Mouse (Mus musculus): ENCODE results near the gene Fam3b. TPM values are rescaled to one million over a fixed set of nuclear protein-coding genes. Genes with fewer than 3 reads are reported as not detected.

The Fam3b gene
- polyA plus RNA-seq, 1 experiment from 2014 or later, result not detected

DNA sequence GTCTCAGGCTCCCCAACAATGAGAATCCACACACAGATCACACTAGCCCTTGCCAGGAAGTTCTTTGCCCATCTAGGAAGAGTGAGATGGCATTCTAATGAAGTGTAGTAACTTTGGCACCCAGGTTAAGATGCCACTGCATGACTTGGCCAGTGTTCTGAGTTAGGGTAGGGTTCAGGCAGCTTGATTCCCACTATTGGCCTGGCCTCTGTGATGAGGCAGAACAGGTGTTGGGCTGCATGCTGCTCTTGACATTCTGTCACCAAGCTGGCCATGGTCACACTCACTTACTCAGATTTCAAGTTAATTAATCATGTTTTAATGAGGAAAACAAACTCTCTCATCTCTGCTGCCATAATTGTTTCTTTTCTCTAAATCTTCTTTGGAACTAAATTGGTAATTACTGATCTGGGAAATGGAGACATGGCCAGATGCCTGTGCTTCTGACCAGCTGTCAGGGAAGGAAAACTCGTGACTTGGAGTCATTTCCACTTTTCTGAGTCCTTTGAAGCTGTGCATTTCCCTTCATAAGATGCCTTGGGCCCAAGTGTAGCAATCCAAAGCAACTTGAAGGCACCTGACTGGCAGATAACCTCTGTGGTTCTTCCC lies 77.1 kb downstream of the Fam3b start:
- Histone ChIP-seq H3K27ac (no peak overlapping the region), H3K36me3 (no peaks in the 10 kb centered on the region), H3K9ac (no peak overlapping the region), H3K9me3 (no peaks in the 10 kb centered on the region), H3K4me2 (no peak overlapping the region), H3K4me1 (replicated peaks) (no peaks in the 10 kb centered on the region), H3K4me3 (no peak overlapping the region), H3K27me3 (no peaks in the 10 kb centered on the region)
- no peak for ATAC-seq (ENCODE audit: low FRiP score)
- WGBS, result 40% methylated on average over 1 of the region's 1 CpGs

DNA sequence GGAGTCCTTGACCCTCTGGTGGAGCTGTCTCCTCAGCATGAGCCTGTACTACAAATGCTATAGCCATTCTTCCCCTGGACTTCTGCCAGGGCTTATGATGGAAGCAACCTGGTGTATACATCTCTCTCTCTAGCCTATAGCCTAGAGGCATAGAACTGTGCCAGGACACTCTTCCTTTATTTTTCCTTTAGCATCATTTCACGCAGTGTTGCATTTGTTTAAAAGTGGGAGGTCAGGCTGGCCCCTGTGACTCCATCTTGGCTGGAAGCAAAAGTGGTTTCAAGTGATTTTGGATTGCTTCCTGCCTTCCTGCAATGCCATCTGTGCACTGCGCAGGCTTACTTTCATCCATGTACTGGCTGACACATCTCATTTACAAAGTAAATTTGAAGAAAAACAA lies 80.4 kb downstream of the Fam3b start:
- Histone ChIP-seq H3K27me3 (no peaks in the 10 kb centered on the region), H3K9me3 (no peaks in the 10 kb centered on the region), H3K9ac (no peak overlapping the region), H3K4me1 (replicated peaks) (no peaks in the 10 kb centered on the region), H3K27ac (no peak overlapping the region), H3K4me2 (no peak overlapping the region), H3K4me3 (no peak overlapping the region), H3K36me3 (no peaks in the 10 kb centered on the region)
- 92% methylated on average over 2 of the region's 2 CpGs for WGBS
- ATAC-seq (ENCODE audit: low FRiP score), result no peak

DNA sequence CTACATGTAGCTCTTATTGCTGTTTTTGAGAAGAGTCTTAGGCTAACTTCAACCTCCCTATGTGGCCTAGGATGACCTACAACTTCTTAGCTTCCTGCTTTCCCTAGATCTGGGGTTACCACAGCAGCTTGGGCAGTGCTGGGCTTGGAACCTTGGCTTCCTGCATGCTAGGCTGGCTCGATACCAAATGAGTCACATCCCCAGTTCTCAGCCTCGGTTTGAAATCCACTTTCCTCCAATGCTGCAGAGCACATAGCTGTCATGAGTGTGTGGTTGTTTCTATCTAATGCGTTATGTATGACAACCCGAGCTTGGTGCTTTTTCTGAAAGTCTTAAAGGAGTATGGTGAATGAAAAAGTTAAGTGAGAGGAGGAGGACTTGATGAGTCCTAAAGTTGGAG lies 83.3 kb downstream of the Fam3b start:
- H3K27ac ChIP-seq, result no peak overlapping the region
- 90% methylated on average over 4 of the region's 4 CpGs for WGBS
- no peak for ATAC-seq (ENCODE audit: low FRiP score)
- H3K9ac ChIP-seq, result no peak overlapping the region
- no peaks in the 10 kb centered on the region for H3K4me1 ChIP-seq (replicated peaks)
- H3K9me3 ChIP-seq, result no peaks in the 10 kb centered on the region
- no peaks in the 10 kb centered on the region for H3K27me3 ChIP-seq
- H3K4me2 ChIP-seq, result no peak overlapping the region
- H3K36me3 ChIP-seq, result no peaks in the 10 kb centered on the region
- H3K4me3 ChIP-seq, result no peak overlapping the region

DNA sequence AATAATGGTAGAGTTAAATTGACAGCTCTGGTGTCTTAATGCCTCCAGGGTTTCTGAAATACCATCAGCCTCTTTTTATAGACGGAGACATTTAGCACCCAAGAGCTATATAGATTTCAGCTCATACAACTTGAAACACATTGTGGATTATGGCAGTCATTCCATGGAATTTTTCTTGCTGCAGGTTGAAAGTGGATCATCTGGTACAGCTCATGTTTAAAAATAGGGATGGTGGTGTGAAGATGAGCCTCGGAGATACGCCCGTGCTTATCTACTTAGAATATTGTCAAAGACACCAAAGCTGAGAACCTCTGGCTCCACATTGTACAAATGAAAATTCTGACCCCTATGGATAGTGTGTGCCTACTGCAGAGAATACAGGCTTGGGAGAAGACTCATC lies 84.5 kb downstream of the Fam3b start:
- Histone ChIP-seq H3K9me3 (no peaks in the 10 kb centered on the region), H3K4me2 (no peak overlapping the region), H3K36me3 (no peaks in the 10 kb centered on the region), H3K4me1 (replicated peaks) (no peaks in the 10 kb centered on the region), H3K9ac (no peak overlapping the region), H3K27ac (no peak overlapping the region), H3K27me3 (no peaks in the 10 kb centered on the region), H3K4me3 (no peak overlapping the region)
- ATAC-seq (ENCODE audit: low FRiP score), result no peak
- 94% methylated on average over 4 of the region's 4 CpGs for WGBS

DNA sequence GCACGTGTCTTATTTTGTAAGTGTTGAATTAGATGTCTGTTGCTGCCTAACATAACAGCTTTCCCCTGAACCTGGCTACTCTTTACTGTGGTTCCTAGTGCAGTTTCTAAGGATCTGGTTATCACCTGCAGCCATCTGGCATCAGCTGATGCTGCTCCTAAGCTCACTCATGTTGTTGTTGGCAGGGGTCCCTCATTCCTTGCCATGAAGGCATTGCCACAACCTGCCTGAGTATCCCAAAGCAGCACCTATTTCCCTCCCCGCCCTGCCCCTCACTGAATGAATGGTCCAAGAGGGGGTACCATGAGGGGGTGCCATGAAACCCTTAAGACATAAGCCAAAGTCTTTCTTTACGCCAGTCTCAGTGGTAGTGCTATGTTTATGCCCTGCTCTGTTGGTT lies 86.6 kb downstream of the Fam3b start:
- Histone ChIP-seq H3K36me3 (no peaks in the 10 kb centered on the region), H3K4me1 (replicated peaks) (no peaks in the 10 kb centered on the region), H3K27ac (no peak overlapping the region), H3K4me3 (no peak overlapping the region), H3K4me2 (no peak overlapping the region), H3K9ac (no peak overlapping the region), H3K27me3 (no peaks in the 10 kb centered on the region), H3K9me3 (no peaks in the 10 kb centered on the region)
- no peak for ATAC-seq (ENCODE audit: low FRiP score)
- 90% methylated on average over 3 of the region's 3 CpGs for WGBS

DNA sequence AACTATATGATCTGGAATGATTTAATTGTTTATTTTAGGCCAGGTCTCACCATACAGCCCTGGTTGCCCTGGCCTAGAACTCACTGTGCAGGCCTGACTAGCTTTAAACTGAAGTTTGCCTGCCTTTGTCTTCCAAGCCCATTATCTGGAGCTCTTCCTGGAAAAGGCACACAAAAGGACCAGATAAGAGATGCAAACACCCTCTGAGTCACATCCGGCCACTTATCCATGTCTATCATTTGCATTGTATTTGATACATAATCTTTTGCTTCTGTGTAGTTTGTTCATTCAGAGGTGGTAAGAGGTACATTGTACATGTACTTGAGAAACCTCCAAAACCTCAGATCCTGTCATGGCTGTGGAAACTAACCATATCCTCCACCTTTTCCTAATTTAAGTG lies 91.0 kb downstream of the Fam3b start:
- no peak overlapping the region for H3K27ac ChIP-seq
- no peaks in the 10 kb centered on the region for H3K4me1 ChIP-seq (replicated peaks)
- H3K4me2 ChIP-seq, result no peak overlapping the region
- 77% methylated on average over 1 of the region's 1 CpGs for WGBS
- no peak overlapping the region for H3K4me3 ChIP-seq
- H3K9me3 ChIP-seq, result no peaks in the 10 kb centered on the region
- no peak for ATAC-seq (ENCODE audit: low FRiP score)
- no peaks in the 10 kb centered on the region for H3K27me3 ChIP-seq
- H3K9ac ChIP-seq, result no peak overlapping the region
- H3K36me3 ChIP-seq, result no peaks in the 10 kb centered on the region

DNA sequence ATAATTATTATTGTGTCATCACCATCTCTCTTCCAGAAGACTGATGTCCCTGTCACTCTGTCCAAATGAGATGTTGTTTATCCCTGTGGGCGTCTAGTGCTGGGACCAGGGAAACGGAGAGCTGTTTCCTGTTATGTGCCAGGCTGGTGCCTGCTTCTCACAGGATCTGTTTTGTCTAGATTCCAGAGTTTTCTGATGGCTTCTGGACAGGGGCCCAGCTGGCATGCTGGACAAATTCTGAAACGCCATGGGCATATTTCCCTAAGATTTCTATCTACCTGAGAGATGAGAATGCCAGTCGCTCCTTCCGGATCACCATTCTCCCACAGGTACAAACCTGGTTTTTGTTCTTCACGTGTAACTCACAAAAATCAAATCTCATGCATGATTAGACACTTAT lies 92.9 kb downstream of the Fam3b start:
- H3K4me1 ChIP-seq (replicated peaks), result no peaks in the 10 kb centered on the region
- no peaks in the 10 kb centered on the region for H3K36me3 ChIP-seq
- H3K4me3 ChIP-seq, result no peak overlapping the region
- no peak overlapping the region for H3K9ac ChIP-seq
- H3K27me3 ChIP-seq, result no peaks in the 10 kb centered on the region
- no peaks in the 10 kb centered on the region for H3K9me3 ChIP-seq
- WGBS, result 84% methylated on average over 6 of the region's 6 CpGs
- H3K4me2 ChIP-seq, result no peak overlapping the region
- no peak for ATAC-seq (ENCODE audit: low FRiP score)
- no peak overlapping the region for H3K27ac ChIP-seq

Other genes starting within 250 kb of the Fam3b start
- 3.6 and 3.9 TPM in 2 replicates for gene Bace2, start 158.1 kb downstream of the Fam3b start, polyA plus RNA-seq (2015; fragmentation: Nextera tagmentation; extraction: Ambion mirVana)
- gene Mx1, start 51.9 kb downstream of the Fam3b start, polyA plus RNA-seq (2015; fragmentation: Nextera tagmentation; extraction: Ambion mirVana), result 0.14 TPM in 1 of 2 replicates, not detected in the other
- gene Tmprss2, start 96.4 kb upstream of the Fam3b start, polyA plus RNA-seq (2015; fragmentation: Nextera tagmentation; extraction: Ambion mirVana), result 0.19 TPM in 1 of 2 replicates, not detected in the other
- gene Ripk4, start 249.0 kb upstream of the Fam3b start, polyA plus RNA-seq (2015; fragmentation: Nextera tagmentation; extraction: Ambion mirVana), result 0.53 and 0.63 TPM in 2 replicates

Data from hindbrain, embryonic 13.5 days (tissue).